Mouse (Mus musculus) brain, embryonic 14.5 days (tissue): ENCODE measurements around the gene Arhgap44.

Source experiments
- CTCF ChIP-seq: fragments of 200-500 bp; IDR thresholded peaks from 2 replicates; pipeline ENCODE4 v1.5.1; 2012; ENCODE audit warnings: inconsistent platforms, mild to moderate bottlenecking, moderate library complexity, borderline replicate concordance; ENCODE audit not compliant: insufficient read depth, insufficient read length; ENCODE audit errors: extremely low read depth
- POLR2A ChIP-seq: fragments of 200-500 bp; IDR thresholded peaks from 2 replicates; pipeline ENCODE4 v1.6.1; 2012; ENCODE audit warnings: mild to moderate bottlenecking, inconsistent platforms, borderline replicate concordance; ENCODE audit not compliant: poor library complexity, insufficient read depth, insufficient read length, severe bottlenecking; ENCODE audit errors: extremely low read depth

DNA sequence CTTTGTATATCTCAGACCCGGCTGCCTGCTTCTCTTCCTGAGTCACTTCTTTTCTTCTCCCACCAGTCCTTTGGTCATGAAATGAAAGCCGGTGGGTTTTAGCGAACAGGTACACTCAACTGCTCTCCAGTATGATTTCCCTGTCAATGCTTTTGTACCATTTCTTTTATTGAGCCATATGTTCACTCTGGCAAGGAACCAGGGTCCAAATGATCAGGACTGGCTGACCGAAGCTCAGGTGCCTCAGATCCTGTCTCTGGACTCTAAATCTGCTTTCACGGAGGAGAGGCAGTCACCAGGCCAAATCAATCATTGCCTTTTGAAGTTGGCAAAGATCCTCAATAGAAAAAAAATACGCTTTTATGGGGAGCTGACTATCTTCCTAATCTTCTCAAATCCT lies 122.2 kb downstream of the Arhgap44 start:
- TF ChIP-seq CTCF = no peak
- no peak for TF ChIP-seq POLR2A
